Mouse (Mus musculus) heart, adult 8-10 months (tissue): Measurements from ENCODE around the gene Abhd6. TPM values are rescaled to one million over a fixed set of nuclear protein-coding genes. Genes with fewer than 3 reads are reported as not detected.

Source experiments
- total RNA-seq, 4 experiments: library from RNA; stranded (reverse); gene quantifications; 2 replicates each; pipeline ENCODE4 v1.2.4; 2022

Abhd6 gene
- total RNA-seq, 4 experiments from 2014 or later: 11.0 to 14.3 (median 12.2) TPM

Other genes starting within 250 kb of the Abhd6 start
- not detected for gene Gm26661, start 211.3 kb upstream of the Abhd6 start, total RNA-seq
- gene Flnb, start 184.9 kb upstream of the Abhd6 start, total RNA-seq: 10 to 100 TPM; 14.3 to 31.5 (median 21.0) TPM
- not detected for gene Gm45521, start 45.6 kb upstream of the Abhd6 start, total RNA-seq
- gene Dnase1l3, start 8.3 kb upstream of the Abhd6 start, total RNA-seq: under 1 TPM in 3 of 4 experiments, not detected in 1; 0.06 to 0.17 (median 0.11) TPM
- 10 to 100 TPM; 26.2 to 33.3 (median 28.2) TPM for gene Rpp14, start 77.5 kb downstream of the Abhd6 start, total RNA-seq
- 10 to 100 TPM; 21.5 to 25.4 (median 24.6) TPM for gene Pxk, start 95.3 kb downstream of the Abhd6 start, total RNA-seq
- 100 to 1,000 TPM; 726 to 851 (median 790) TPM for gene Pdhb, start 170.1 kb downstream of the Abhd6 start, total RNA-seq
- 1 to 10 TPM; 8.7 to 9.9 (median 9.3) TPM for gene Kctd6, start 211.2 kb downstream of the Abhd6 start, total RNA-seq